Mouse (Mus musculus) left cerebral cortex, adult 2 months (tissue): Measurements from ENCODE around the gene Sqstm1. TPM values are rescaled to one million over a fixed set of nuclear protein-coding genes. Genes with fewer than 3 reads are reported as not detected.
A peak's percentile ranks its signal among the peaks of the same experiment; 100 is the strongest.

Experiments
- DNase-seq, 2 experiments: peaks; one replicate each; pipeline ENCODE4 v3.0.0; 2021 to 2022; ENCODE audit warnings: low spot score in 2 of 2, mixed read lengths in 1 of 2; ENCODE audit errors: extremely low spot score in 1 of 2
- H3K27ac ChIP-seq: fragments of 200-600 bp; 2 replicates; pipeline ENCODE4 v1.8.1; 2022
- H3K4me3 ChIP-seq: fragments of 200-600 bp; 2 replicates; pipeline ENCODE4 v1.8.1; 2022
- CTCF ChIP-seq: fragments of 200-600 bp; IDR thresholded peaks from 2 replicates; pipeline ENCODE4 v1.8.1; 2022; ENCODE audit warnings: antibody characterized with exemption, mild to moderate bottlenecking, moderate library complexity
- intact Hi-C: fragments of 180-260 bp; cut with DNase I; formaldehyde crosslinking; loops from one replicate; pipeline ENCODE4 v1.15.1; 2025
- total RNA-seq, 2 experiments: library from RNA; stranded (reverse); gene quantifications; 2 replicates each; pipeline ENCODE4 v1.2.3; 2021

The Sqstm1 gene
- total RNA-seq, 2 experiments from 2014 or later: 474 to 490 TPM

DNA sequence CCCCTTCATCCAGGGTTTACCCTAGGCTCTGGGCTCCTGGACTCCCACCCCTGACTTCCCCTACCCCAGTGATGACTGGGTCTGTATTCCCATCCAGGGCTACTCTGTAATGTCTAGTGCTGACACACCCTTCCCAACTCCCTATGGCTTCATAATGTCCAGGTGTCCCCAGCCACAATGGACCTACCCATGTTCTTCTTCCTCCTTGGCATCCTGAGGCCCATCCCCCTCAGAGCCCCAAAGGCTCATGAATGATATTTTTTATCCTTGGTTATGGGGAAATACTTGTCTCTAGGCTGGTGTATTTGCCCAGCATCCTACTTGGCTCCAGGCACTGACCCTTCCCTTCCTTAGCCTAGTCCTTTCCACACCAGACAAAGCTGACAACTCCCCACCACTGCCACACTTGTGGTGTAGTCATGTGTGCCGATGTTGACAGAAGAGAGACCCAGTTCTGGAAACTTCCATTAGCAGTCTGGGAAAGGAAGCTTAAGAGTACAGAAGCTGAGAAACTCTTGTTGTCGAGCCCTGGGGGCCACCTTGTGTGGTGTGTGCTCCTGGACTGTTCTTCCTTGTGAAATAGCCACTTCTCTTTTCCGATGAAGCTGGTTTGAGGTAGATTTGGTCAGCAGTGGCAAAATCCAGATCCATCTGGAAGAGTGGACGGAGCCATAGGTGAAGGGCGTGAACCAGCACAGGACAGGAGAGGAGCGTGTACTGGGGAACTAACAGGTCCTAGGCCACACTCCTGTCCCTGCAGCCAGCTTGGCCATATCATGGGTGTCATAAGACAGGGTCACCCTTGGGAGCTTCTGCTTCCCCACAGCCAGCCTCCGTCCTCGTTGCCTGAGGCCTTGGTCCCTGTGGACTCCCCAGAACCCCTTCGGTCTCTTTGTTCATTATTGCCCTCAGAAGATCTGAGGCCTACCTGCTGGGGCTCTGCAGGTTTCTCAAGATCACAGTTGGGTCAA lies 28.5 kb upstream of the Sqstm1 start:
- no peak for DNase-seq
- H3K4me3 ChIP-seq: no peak overlapping the region
- intact Hi-C loops: no loop called here

DNA sequence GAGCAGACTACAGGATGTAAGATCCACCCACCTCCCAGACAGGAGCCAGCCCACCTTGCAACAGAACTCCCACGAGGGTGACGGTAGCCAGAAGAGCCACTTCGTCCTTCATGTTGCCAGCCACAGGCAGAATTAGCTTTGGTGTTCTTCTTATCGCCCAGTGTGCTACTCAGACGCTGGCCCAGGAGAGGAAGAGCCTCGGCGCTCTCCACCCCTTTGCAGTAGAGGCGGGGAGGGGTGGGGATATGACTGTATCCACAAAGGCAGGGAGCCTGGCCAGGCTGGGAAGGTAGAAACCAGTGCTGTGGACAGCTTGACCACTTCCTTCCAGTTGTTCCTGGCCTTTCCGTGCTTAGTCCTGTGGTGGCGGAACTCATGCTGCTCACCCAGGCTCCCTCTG lies 27.7 kb upstream of the Sqstm1 start, which contains the start of gene Ltc4s:
Gene Ltc4s, minus strand, starts transcription at position 293 of the 400 bp plus-strand sequence.
- intact Hi-C loops: no loop called here
- Histone ChIP-seq H3K4me3 (peak within 1 kb of the TSS; percentile 63), H3K27ac (no peak within 1 kb of the TSS)
- no peak for DNase-seq
- no peak for TF ChIP-seq CTCF

More for the DNA sequence above, 28.5 kb upstream of the Sqstm1 start:
- no peak for TF ChIP-seq CTCF
- H3K27ac ChIP-seq: no peak overlapping the region

DNA sequence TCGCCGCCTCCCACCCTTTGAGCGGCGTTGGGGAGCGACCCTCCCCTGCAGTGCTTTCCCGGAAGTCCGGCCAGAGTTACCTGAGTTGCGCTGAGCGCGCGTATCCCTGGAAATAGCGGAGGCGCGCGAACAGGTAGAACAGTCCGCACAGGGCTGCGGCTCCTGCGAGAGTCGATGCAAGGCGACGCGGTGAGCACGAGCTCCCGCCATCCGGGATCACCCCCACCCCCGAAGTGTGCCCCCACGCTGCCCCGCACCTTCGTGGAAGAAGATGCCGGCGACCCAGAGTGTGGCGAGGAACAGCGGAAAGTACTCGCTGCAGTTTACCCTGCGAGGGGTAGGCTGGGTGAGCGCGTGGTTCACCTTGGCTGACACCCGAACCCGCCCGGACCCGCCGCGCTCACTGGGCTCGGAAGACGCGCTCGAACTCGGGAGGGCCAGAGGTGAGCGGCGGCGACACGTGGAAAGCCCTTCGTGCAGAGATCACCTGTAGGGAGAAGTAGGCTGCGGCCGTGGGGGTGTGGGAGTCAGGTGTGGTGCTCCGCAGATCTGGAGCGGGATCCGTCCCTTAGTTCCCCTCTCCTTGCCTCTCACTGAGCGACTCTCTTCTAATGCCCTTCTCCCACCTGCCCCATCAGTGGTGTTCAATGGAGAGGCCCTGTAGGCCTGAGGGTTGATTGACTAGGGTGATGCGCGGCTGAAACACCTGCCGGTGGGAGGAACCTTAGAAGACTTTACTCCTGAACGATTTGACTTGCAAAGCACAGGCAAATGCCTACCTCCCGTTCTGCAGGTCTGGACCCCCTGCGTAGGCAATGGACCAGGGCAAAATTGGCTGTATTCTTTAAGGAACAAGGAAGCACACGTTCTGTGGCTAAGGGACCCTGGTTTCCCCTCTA lies 26.6 kb upstream of the Sqstm1 start:
- Histone ChIP-seq H3K4me3 (peak overlapping the region; percentile 63), H3K27ac (peak overlapping the region; percentile 46)
- intact Hi-C loops: no loop called here
- no peak for TF ChIP-seq CTCF
- DNase-seq: no peak

DNA sequence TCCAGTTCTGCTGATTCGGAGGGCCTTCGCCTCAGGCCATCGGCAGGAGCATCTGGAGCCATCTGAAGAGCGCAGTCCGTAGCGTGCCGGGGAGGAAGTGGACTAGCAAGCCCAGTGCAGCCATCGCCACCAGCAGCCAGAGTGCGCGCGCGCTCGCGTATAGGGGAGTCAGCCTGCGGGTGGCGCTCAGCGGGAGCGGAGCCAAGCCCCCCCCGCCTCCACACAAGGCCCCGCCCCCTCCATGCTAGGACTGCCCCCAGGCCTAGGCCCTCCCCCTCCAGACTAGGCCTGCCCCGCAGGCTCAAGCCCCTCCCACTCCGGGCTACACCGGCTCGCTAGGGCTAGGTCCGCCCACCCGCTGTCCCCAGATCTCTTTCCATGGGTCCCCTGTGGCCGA lies 25.9 kb upstream of the Sqstm1 start:
- intact Hi-C loops: no loop called here
- Histone ChIP-seq H3K27ac (peak overlapping the region; percentile 54), H3K4me3 (peak overlapping the region; percentile 63)
- peak; percentile 57 for TF ChIP-seq CTCF
- DNase-seq: peak; percentile 76 to 85

DNA sequence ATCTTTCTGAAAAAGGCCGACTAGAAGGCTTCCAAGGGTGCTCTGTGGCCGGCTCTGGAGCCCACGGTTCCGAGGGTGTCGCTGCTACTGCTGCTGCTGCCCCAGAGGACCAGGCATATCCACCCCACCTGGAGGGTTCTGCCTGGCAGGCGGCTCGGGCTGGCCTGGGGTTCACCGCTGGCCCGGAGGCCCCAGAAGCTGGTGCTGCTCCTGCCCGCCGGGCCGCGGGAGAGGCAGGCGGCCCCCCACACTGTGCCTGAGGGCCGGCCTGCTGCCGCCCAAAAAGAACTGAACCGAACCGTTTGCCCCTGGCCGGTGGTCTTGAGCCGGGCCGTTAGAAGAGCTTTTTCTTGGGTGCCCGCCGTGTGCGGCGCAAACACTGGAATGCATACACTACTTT lies 24.0 kb upstream of the Sqstm1 start:
- no peak for TF ChIP-seq CTCF
- Histone ChIP-seq H3K4me3 (no peak overlapping the region), H3K27ac (no peak overlapping the region)
- intact Hi-C loops: no loop called here
- no peak for DNase-seq

DNA sequence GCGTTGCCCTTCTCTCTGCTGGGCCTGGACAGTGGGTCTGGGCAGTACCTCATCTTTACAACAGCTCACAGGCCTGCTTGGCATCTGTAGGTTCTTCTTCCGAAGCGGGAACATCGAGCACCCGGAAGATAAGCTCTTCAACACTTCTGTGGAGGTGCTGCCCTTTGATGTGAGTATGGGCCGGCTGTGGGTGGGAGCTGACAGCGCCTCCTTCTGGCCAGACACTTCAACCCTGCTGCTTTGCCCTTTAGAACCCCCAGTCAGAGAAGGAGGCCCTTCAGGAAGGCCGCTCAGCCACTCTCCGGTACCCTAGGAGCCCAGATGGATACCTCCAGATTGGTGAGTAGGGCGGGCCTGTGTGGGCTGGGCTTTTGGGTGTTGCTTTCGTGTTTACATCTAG lies 23.4 kb upstream of the Sqstm1 start:
- intact Hi-C loops: no loop called here
- no peak for DNase-seq
- no peak overlapping the region for H3K27ac ChIP-seq

DNA sequence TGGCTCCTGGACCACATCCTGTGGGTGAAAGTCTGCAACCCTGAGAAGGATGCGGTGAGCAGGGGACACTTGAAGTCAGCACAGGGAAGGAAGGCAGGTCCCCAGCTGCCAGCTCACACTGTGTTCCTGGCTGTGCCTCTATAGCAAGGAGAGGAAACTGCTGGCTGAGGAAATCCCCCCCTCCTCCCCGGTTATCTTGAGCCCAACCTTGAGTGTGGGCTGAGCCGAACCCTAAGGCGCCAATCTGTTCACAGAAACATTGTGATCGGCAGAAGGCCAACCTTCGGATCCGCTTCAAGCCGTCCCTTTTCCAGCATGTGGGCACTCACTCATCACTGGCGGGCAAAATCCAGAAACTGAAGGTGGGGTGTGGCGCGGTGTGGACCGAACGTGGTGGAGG lies 22.4 kb upstream of the Sqstm1 start:
- DNase-seq: no peak
- no peak overlapping the region for H3K27ac ChIP-seq

More for the DNA sequence above, 23.4 kb upstream of the Sqstm1 start:
- H3K4me3 ChIP-seq: no peak overlapping the region
- TF ChIP-seq CTCF: peak; percentile 27

DNA sequence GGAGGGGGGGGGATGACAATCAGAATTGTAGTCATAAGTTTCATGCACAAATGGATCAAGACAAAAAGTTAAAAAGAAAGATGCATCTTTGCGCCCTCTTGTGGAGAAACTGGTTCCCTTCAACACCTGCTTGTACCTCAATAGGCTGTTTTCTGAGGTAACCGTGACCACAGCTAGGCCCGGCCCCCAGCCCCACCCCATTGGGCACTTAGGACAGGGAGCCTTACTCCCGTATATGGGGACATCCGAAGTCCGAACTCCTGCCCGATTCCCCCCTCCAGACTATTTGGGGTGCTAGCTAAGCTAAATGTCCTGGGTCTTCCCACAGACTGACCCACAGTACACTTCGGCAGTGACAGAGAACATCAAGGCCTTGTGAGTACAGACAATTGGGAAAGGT lies 20.8 kb upstream of the Sqstm1 start:
- intact Hi-C loops: no loop called here
- H3K4me3 ChIP-seq: no peak overlapping the region
- peak; percentile 54 to 65 for DNase-seq
- peak; percentile 73 for TF ChIP-seq CTCF
- no peak overlapping the region for H3K27ac ChIP-seq

More for the DNA sequence above, 22.4 kb upstream of the Sqstm1 start:
- TF ChIP-seq CTCF: no peak
- H3K4me3 ChIP-seq: no peak overlapping the region
- intact Hi-C loops: no loop called here

DNA sequence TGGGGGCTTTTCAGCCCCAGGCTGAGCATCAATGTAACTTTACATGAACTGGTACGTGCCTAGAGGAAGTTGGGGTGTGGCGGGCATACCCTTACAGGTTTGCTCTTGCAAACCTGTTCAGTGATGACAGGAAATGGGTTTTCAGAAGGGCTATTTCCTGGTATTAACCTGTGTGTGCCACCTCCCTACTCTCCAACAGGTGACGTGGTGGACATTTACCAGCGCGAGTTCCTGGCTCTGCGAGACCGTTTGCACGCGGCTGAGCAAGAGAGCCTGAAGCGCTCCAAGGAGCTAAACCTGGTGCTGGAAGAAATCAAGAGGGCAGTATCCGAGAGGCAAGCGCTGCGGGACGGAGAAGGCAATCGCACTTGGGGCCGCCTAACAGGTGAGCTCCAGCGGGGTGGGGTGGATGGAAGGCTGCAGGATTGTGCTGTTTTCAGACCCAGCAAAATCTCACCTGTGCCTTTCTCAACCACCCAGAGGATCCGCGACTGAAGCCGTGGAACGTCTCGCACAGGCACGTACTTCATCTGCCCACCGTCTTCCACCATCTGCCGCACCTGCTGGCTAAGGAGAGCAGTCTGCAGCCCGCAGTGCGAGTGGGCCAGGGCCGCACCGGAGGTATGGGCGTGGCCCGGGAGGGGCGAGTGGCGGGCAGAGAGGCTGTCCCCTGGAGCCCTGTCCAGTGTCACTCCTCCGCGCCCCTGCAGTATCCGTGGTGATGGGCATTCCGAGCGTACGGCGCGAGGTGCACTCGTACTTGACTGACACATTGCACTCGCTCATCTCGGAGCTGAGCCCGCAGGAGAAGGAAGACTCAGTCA lies 20.1 kb upstream of the Sqstm1 start:
- intact Hi-C loops: no loop called here
- DNase-seq: no peak
- H3K4me3 ChIP-seq: no peak overlapping the region
- no peak overlapping the region for H3K27ac ChIP-seq
- no peak for TF ChIP-seq CTCF

DNA sequence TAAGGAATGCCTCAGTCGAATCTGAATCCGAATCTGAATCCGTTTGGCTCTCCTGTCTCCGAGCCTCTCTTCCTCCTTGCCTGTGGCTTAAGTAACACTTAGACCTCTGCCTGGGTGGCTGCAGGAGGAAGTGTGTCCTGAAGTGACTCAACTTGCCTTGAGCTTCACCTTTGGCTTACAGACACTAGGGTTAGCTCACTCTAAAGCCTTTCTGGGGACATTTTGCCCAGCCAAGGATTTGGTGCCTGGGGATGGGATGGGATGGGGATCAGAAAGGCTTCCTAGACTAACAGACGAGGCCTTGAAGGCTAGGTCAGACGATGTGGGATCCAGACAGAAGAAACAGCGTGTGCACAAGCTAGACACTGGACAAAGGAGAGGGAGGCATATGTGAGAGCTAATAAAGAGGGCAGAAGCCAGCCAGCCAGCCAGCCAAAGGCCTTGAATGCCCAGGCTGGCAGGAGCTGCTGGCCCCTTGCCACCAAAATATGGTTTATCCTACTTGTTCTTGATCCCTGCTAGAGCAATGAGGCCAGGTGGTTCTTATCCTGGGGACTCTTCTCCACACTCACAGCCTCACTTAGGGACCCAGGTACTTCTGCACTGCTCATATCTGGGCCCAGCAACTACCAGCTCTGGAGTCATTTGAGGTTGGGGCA lies 18.8 kb upstream of the Sqstm1 start:
- no peak for DNase-seq
- intact Hi-C loops: loop anchor here (5.0 kb wide), 1 partner anchor 138 kb away; no protein-coding TSS in a partner anchor

More for the DNA sequence above, 18.8 kb upstream of the Sqstm1 start:
- no peak for TF ChIP-seq CTCF
- Histone ChIP-seq H3K27ac (no peak overlapping the region), H3K4me3 (no peak overlapping the region)
